Mouse (Mus musculus): ENCODE results near the gene Mllt6.
"Not testable (repeated sequence)": the region's sequence is repeated elsewhere in the genome, so short reads cannot be mapped to it uniquely, and the experiment has no call there.

The Mllt6 gene

GRCm38 (mm10) chr11:97696669-97697068 is 33.5 kb downstream of the Mllt6 start:
- no peak for DNase-seq (ENCODE audit: low spot score)

- no peak for DNase-seq (ENCODE audit: low spot score)
Measured at GRCm38 (mm10) chr11:97697199-97697890, 34.1 kb downstream of the Mllt6 start.

- no peak for DNase-seq (ENCODE audit: low spot score)
Measured at GRCm38 (mm10) chr11:97697891-97698529, 34.8 kb downstream of the Mllt6 start.

- DNase-seq (ENCODE audit: low spot score) = no peak
Measured at GRCm38 (mm10) chr11:97698741-97699611, 35.8 kb downstream of the Mllt6 start.

GRCm38 (mm10) chr11:97699626-97700002 is 36.4 kb downstream of the Mllt6 start:
- DNase-seq (ENCODE audit: low spot score) = no peak

- DNase-seq (ENCODE audit: low spot score) = no peak
Measured at GRCm38 (mm10) chr11:97700003-97700745, 37.0 kb downstream of the Mllt6 start, which contains the start of gene Pcgf2. Gene Pcgf2, minus strand, starts transcription at chr11:97700497.

- no peak for DNase-seq (ENCODE audit: low spot score)
Measured at GRCm38 (mm10) chr11:97700746-97701580, 37.7 kb downstream of the Mllt6 start.

- no peak for DNase-seq (ENCODE audit: low spot score)
Measured at GRCm38 (mm10) chr11:97701581-97702392, 38.6 kb downstream of the Mllt6 start.

- peak; percentile 82 for DNase-seq (ENCODE audit: low spot score)
Measured at GRCm38 (mm10) chr11:97702393-97702745, 39.2 kb downstream of the Mllt6 start.

GRCm38 (mm10) chr11:97703039-97703826 is 40.0 kb downstream of the Mllt6 start, which contains the start of gene Psmb3:
Gene Psmb3, plus strand, starts transcription at chr11:97703399.
- DNase-seq (ENCODE audit: low spot score) = peak; percentile 100

- DNase-seq (ENCODE audit: low spot score) = not testable (repeated sequence)
Measured at GRCm38 (mm10) chr11:97710067-97710466, 46.9 kb downstream of the Mllt6 start.

GRCm38 (mm10) chr11:97711200-97711900 is 48.1 kb downstream of the Mllt6 start:
- DNase-seq (ENCODE audit: low spot score) = no peak

GRCm38 (mm10) chr11:97712286-97712685 is 49.1 kb downstream of the Mllt6 start:
- DNase-seq (ENCODE audit: low spot score) = no peak

GRCm38 (mm10) chr11:97713896-97714295 is 50.7 kb downstream of the Mllt6 start:
- no peak for DNase-seq (ENCODE audit: low spot score)

GRCm38 (mm10) chr11:97714356-97714755 is 51.1 kb downstream of the Mllt6 start:
- DNase-seq (ENCODE audit: low spot score) = no peak

GRCm38 (mm10) chr11:97714784-97715760 is 51.9 kb downstream of the Mllt6 start:
- DNase-seq (ENCODE audit: low spot score) = no peak

- no peak for DNase-seq (ENCODE audit: low spot score)
Measured at GRCm38 (mm10) chr11:97716021-97716420, 52.8 kb downstream of the Mllt6 start.
